Mouse (Mus musculus) forebrain, embryonic 11.5 days (tissue): Measurements from ENCODE around the gene Galnt9. TPM values are rescaled to one million over a fixed set of nuclear protein-coding genes. Genes with fewer than 3 reads are reported as not detected.

Experiments used
- ATAC-seq: fragments of 200-750 bp; cut with Nextera tagmentation; replicated peaks from 2 replicates; pipeline ENCODE4 v1.8.0; 2017; ENCODE audit warnings: moderate TSS enrichment; ENCODE audit not compliant: low FRiP score
- DNase-seq: peaks from one replicate; pipeline ENCODE4 v3.0.0-alpha.2; 2017; ENCODE audit warnings: low spot score
- H3K27ac ChIP-seq: fragments of 300-500 bp; sonication (generic); 2 replicates; pipeline ENCODE4 v1.5.1; 2014; ENCODE audit warnings: low read depth, low read length
- H3K27me3 ChIP-seq: fragments of 300-500 bp; sonication (generic); 2 replicates; pipeline ENCODE4 v1.6.1; 2014; ENCODE audit warnings: mild to moderate bottlenecking, low read length, mixed read lengths; ENCODE audit not compliant: control insufficient read depth, insufficient read depth
- H3K36me3 ChIP-seq: fragments of 300-500 bp; sonication (generic); 2 replicates; pipeline ENCODE4 v1.6.1; 2014; ENCODE audit warnings: mild to moderate bottlenecking, low read length, moderate library complexity, mixed read lengths; ENCODE audit not compliant: control insufficient read depth, insufficient read depth
- H3K4me1 ChIP-seq: fragments of 300-500 bp; sonication (generic); replicated peaks from 2 replicates; pipeline ENCODE4 v1.6.1; 2014; ENCODE audit warnings: low read length, mixed read lengths; ENCODE audit not compliant: control insufficient read depth, insufficient read depth
- H3K4me2 ChIP-seq: fragments of 300-500 bp; sonication (generic); 2 replicates; pipeline ENCODE4 v1.6.1; 2014; ENCODE audit warnings: low read depth, mild to moderate bottlenecking, low read length, moderate library complexity, mixed read lengths; ENCODE audit not compliant: severe bottlenecking
- H3K4me3 ChIP-seq: fragments of 300-500 bp; sonication (generic); 2 replicates; pipeline ENCODE4 v1.5.1; 2014; ENCODE audit warnings: low read depth, low read length
- H3K9ac ChIP-seq: fragments of 300-500 bp; sonication (generic); 2 replicates; pipeline ENCODE4 v1.6.1; 2014; ENCODE audit warnings: low read length
- H3K9me3 ChIP-seq: fragments of 300-500 bp; sonication (generic); 2 replicates; pipeline ENCODE4 v1.6.1; 2016; ENCODE audit warnings: low read length, mixed read lengths; ENCODE audit not compliant: control insufficient read depth
- WGBS: fragments of 180-500 bp; shearing (Covaris S2); extraction: QIAGEN DNeasy Blood & Tissue Kit; methylation state at CpG from one replicate; pipeline ENCODE4 v1.1.7; 2014; 5-methylcytosine and 5-hydroxymethylcytosine counted together
- polyA plus RNA-seq: library from polyadenylated mRNA; unstranded; fragments of >200 nt; fragmentation: Nextera tagmentation; extraction: Ambion mirVana; gene quantifications from 2 replicates; pipeline ENCODE4 v1.2.1, GENCODE M21; 2014

Galnt9 gene
- polyA plus RNA-seq, 1 experiment from 2014 or later: 1.6 TPM

DNA sequence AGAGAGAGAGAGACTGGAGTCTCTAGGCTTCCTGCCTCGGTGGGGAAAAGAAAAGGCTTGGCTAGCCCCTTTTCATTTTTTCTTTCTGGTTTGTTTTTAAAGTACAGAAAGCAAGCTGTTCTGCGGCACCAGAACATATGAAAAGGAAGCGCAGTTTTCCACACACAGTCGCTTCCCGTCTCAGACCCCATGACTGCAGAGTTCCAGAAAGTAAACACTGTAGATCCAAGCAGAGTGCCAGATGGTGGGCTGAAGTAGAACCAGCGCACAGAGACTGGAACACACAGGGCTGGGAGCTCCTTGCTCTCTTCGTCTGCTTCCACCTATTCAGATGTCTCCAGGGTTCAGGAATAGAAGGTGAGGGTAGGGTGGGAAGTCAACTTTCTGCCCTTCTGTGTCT, 22.3 kb upstream of the Galnt9 start:
- H3K27me3 ChIP-seq: no peaks in the 10 kb centered on the region
- DNase-seq (no peak), ATAC-seq (no peak)
- no peaks in the 10 kb centered on the region for H3K9me3 ChIP-seq
- H3K4me1 ChIP-seq: no peaks in the 10 kb centered on the region
- 75% methylated on average over 7 of the region's 7 CpGs for WGBS
- no peak overlapping the region for H3K9ac ChIP-seq
- H3K4me2 ChIP-seq: no peak overlapping the region
- no peaks in the 10 kb centered on the region for H3K36me3 ChIP-seq
- no peak overlapping the region for H3K27ac ChIP-seq
- H3K4me3 ChIP-seq: no peak overlapping the region

DNA sequence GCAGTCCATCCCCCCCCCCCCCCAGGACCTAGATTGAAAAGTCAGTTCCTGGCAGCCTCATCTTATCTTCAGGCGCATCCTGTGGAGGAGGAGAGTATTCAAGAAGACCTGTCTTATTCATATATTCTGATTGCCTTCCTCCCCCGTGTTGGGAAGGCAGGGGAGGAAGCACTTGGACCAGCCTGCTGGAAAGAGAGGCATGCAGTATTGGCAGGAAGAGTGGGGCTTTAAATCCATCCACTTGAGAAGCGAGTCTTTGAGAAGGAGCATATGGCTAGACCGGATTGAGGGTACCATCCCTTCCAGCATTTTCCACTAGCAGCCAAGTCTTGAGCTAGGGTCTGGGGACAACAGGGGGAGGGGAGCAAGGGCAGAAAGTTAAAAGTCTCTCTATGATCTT, 20.9 kb upstream of the Galnt9 start:
- Histone ChIP-seq H3K27me3 (no peaks in the 10 kb centered on the region), H3K36me3 (no peaks in the 10 kb centered on the region), H3K9me3 (no peaks in the 10 kb centered on the region), H3K27ac (no peak overlapping the region), H3K9ac (no peak overlapping the region), H3K4me1 (no peaks in the 10 kb centered on the region), H3K4me2 (no peak overlapping the region), H3K4me3 (no peak overlapping the region)
- WGBS: 87% methylated on average over 4 of the region's 4 CpGs
- ATAC-seq (no peak), DNase-seq (no peak)

GRCm38 (mm10) chr5:110525701-110526100, 18.5 kb upstream of the Galnt9 start:
- Histone ChIP-seq H3K9ac (no peak overlapping the region), H3K4me1 (no peaks in the 10 kb centered on the region), H3K27me3 (no peaks in the 10 kb centered on the region), H3K36me3 (no peaks in the 10 kb centered on the region), H3K27ac (no peak overlapping the region), H3K4me3 (no peak overlapping the region), H3K9me3 (no peaks in the 10 kb centered on the region), H3K4me2 (no peak overlapping the region)
- no peak for ATAC-seq
- WGBS: 80% methylated on average over 6 of the region's 6 CpGs
- DNase-seq: no peak

GRCm38 (mm10) chr5:110526556-110526955, 17.6 kb upstream of the Galnt9 start:
- no peak for ATAC-seq
- WGBS: 90% methylated on average over 4 of the region's 4 CpGs
- Histone ChIP-seq H3K27ac (no peak overlapping the region), H3K4me2 (no peak overlapping the region), H3K4me1 (no peaks in the 10 kb centered on the region), H3K9me3 (no peaks in the 10 kb centered on the region), H3K36me3 (no peaks in the 10 kb centered on the region), H3K27me3 (no peaks in the 10 kb centered on the region), H3K9ac (no peak overlapping the region), H3K4me3 (no peak overlapping the region)
- DNase-seq: no peak

DNA sequence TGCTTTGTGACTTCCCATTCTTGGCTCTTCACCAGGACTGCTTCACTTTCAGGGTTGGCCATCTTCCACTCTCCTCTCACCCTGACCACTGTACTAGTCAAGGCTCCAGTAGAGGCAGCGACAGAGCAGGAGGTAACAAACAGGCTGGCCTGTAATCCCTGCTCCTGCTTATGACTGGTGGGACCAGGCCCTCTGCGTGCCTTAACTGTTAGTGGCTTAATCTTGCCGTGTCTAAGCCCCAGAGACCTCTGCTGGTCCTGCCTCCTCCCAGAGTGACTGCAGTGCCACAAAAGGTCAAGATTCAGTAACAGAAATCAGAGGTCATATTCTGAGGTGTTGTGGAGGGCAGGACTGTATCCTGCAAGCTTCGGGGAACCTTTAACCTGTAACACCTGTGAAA, 13.1 kb upstream of the Galnt9 start:
- H3K4me3 ChIP-seq: no peak overlapping the region
- H3K27me3 ChIP-seq: no peaks in the 10 kb centered on the region
- no peaks in the 10 kb centered on the region for H3K4me1 ChIP-seq
- WGBS: 76% methylated on average over 4 of the region's 4 CpGs
- no peaks in the 10 kb centered on the region for H3K36me3 ChIP-seq
- DNase-seq (no peak), ATAC-seq (no peak)
- H3K9me3 ChIP-seq: no peaks in the 10 kb centered on the region; the same call in 1 of the 2 replicates
- no peak overlapping the region for H3K9ac ChIP-seq
- no peak overlapping the region for H3K27ac ChIP-seq
- no peak overlapping the region for H3K4me2 ChIP-seq

- Histone ChIP-seq H3K4me2 (no peak overlapping the region), H3K36me3 (no peaks in the 10 kb centered on the region), H3K4me1 (no peaks in the 10 kb centered on the region), H3K4me3 (no peak overlapping the region), H3K27me3 (no peaks in the 10 kb centered on the region), H3K9ac (no peak overlapping the region), H3K9me3 (no peaks in the 10 kb centered on the region; the same call in 1 of the 2 replicates), H3K27ac (no peak overlapping the region)
- 77% methylated on average over 1 of the region's 1 CpGs for WGBS
- DNase-seq: no peak
- ATAC-seq: no peak
These were observed 9.8 kb upstream of the Galnt9 start for GRCm38 (mm10) chr5:110534402-110534801.

DNA sequence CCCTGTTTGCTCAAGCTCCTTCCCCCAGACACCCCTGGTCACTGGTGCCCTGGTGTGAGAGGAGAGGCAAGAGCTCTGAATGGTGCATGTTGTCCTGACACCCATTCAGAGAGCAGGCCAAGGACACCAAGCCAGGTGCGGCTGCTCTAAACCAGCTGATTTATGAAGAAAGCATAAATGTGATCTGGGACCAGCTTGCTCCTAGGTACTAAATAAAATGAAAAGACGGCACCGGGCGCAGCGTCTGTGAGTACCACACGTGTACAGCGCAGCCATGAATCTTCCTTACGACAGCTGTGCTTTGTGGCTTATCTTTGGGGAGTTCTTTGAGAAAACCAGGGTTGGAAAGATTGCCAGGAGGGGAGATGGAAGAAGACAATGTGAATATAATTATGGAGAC, 8.2 kb upstream of the Galnt9 start:
- ATAC-seq (no peak), DNase-seq (no peak)
- Histone ChIP-seq H3K27me3 (no peaks in the 10 kb centered on the region), H3K27ac (no peak overlapping the region), H3K36me3 (no peaks in the 10 kb centered on the region), H3K4me3 (no peak overlapping the region), H3K9me3 (no peaks in the 10 kb centered on the region; the same call in 1 of the 2 replicates), H3K4me1 (no peaks in the 10 kb centered on the region), H3K4me2 (no peak overlapping the region), H3K9ac (no peak overlapping the region)
- 94% methylated on average over 8 of the region's 8 CpGs for WGBS

DNA sequence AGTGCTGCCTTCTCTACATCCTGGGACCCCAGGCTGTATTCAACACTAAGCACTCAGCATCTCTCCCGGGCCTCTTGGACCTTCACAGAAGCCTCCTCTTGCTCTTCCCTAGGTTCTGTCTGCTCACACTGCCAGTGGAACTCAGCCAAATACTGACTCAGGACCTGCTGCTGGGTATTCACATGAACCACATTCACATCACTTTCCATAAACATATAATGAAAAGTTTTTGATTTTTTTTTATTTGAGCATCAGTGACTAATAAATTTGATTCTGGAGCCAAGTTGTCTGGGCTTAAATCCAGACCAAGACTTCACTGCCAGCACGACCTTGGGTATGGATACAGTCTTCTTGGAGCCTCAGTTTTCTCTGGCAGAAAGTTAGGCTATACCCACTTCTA, 3.2 kb upstream of the Galnt9 start:
- Histone ChIP-seq H3K36me3 (no peaks in the 10 kb centered on the region), H3K9ac (no peak overlapping the region), H3K27me3 (peaks cover 33% of the 10 kb centered on the region), H3K9me3 (no peaks in the 10 kb centered on the region), H3K27ac (no peak overlapping the region), H3K4me3 (no peak overlapping the region), H3K4me1 (peaks cover 7% of the 10 kb centered on the region; the same call in 1 of the 2 replicates), H3K4me2 (no peak overlapping the region)
- DNase-seq (no peak), ATAC-seq (no peak)
- 69% methylated on average over 2 of the region's 2 CpGs for WGBS

DNA sequence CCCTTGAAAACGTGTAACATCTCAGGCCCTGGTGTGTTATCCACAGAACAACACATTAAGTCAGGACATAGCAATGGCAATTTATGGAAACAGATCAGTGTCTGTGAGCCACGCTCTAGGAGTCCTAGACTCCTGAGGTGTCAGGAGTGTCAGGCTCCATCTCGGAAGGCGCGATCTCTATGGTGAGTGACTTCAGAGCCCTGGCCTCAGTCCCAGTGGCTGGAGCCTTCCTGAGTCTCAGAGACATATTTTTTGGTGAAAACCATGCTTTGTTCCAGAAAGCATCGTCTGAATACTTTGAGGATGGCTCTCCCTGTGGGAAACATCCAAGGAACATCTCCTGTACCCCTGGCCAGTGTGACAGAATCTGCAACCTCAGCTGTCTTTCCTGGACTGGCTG, 2.7 kb upstream of the Galnt9 start:
- Histone ChIP-seq H3K27me3 (peaks cover 34% of the 10 kb centered on the region), H3K36me3 (no peaks in the 10 kb centered on the region), H3K27ac (no peak overlapping the region), H3K4me2 (no peak overlapping the region), H3K4me1 (peaks cover 7% of the 10 kb centered on the region; the same call in 1 of the 2 replicates), H3K9me3 (no peaks in the 10 kb centered on the region), H3K4me3 (no peak overlapping the region), H3K9ac (no peak overlapping the region)
- ATAC-seq: no peak
- DNase-seq: no peak
- WGBS: 81% methylated on average over 6 of the region's 6 CpGs
